Mouse (Mus musculus): ENCODE results near the gene Npr1.
A peak's percentile ranks its signal among the peaks of the same experiment; 100 is the strongest.

Npr1 gene

GRCm38 (mm10) chr3:90475831-90476611 is 10.4 kb upstream of the Npr1 start, which contains the start of gene Ilf2:
Gene Ilf2, plus strand, starts transcription at chr3:90476126.
- peak; percentile 89 to 94 for DNase-seq

GRCm38 (mm10) chr3:90475151-90475830 is 9.6 kb upstream of the Npr1 start:
- no peak for DNase-seq

- peak; percentile 62 to 63 for DNase-seq
These were observed 6.5 kb upstream of the Npr1 start for GRCm38 (mm10) chr3:90472213-90472612.

GRCm38 (mm10) chr3:90467618-90468300 is 2.1 kb upstream of the Npr1 start:
- DNase-seq, result no peak

- no peak for DNase-seq
These were observed 673 bp upstream of the Npr1 start for GRCm38 (mm10) chr3:90466311-90466766.

GRCm38 (mm10) chr3:90465081-90465685 is 483 bp downstream of the Npr1 start:
- peak; percentile 13 to 27 for DNase-seq

- peak in 1 of 2 experiments; percentile 7 for DNase-seq
These were observed 1.1 kb downstream of the Npr1 start for GRCm38 (mm10) chr3:90464552-90465080.

GRCm38 (mm10) chr3:90462579-90462978 is 3.1 kb downstream of the Npr1 start:
- no peak for DNase-seq

- DNase-seq, result no peak
These were observed 3.7 kb downstream of the Npr1 start for GRCm38 (mm10) chr3:90461935-90462334.

- DNase-seq, result no peak
These were observed 5.4 kb downstream of the Npr1 start for GRCm38 (mm10) chr3:90460315-90460714.

- DNase-seq, result no peak
These were observed 5.9 kb downstream of the Npr1 start for GRCm38 (mm10) chr3:90459727-90460126.

GRCm38 (mm10) chr3:90454931-90455330 is 10.7 kb downstream of the Npr1 start:
- DNase-seq, result no peak

- DNase-seq, result no peak
These were observed 14.1 kb downstream of the Npr1 start for GRCm38 (mm10) chr3:90451396-90452095.

- no peak for DNase-seq
These were observed 14.8 kb downstream of the Npr1 start for GRCm38 (mm10) chr3:90450874-90451273.

GRCm38 (mm10) chr3:90448626-90449025 is 17.0 kb downstream of the Npr1 start:
- no peak for DNase-seq

GRCm38 (mm10) chr3:90447123-90447494 is 18.6 kb downstream of the Npr1 start:
- no peak for DNase-seq

- peak; percentile 67 to 70 for DNase-seq
These were observed 19.1 kb downstream of the Npr1 start for GRCm38 (mm10) chr3:90446389-90447122.

GRCm38 (mm10) chr3:90445417-90446200 is 20.1 kb downstream of the Npr1 start:
- no peak for DNase-seq

GRCm38 (mm10) chr3:90443977-90444376 is 21.7 kb downstream of the Npr1 start:
- no peak for DNase-seq

GRCm38 (mm10) chr3:90440756-90441155 is 24.9 kb downstream of the Npr1 start:
- DNase-seq, result no peak

- DNase-seq, result no peak
These were observed 28.5 kb downstream of the Npr1 start for GRCm38 (mm10) chr3:90437131-90437530.

Data from thymus, postnatal 36 days (tissue).